Mouse (Mus musculus) brain, embryonic 14.5 days (tissue): Measurements from ENCODE around the gene Kmt2e.

Experiments used
- CTCF ChIP-seq: fragments of 200-500 bp; IDR thresholded peaks from 2 replicates; pipeline ENCODE4 v1.5.1; 2012; ENCODE audit warnings: inconsistent platforms, mild to moderate bottlenecking, moderate library complexity, borderline replicate concordance; ENCODE audit not compliant: insufficient read depth, insufficient read length; ENCODE audit errors: extremely low read depth
- POLR2A ChIP-seq: fragments of 200-500 bp; IDR thresholded peaks from 2 replicates; pipeline ENCODE4 v1.6.1; 2012; ENCODE audit warnings: mild to moderate bottlenecking, inconsistent platforms, borderline replicate concordance; ENCODE audit not compliant: poor library complexity, insufficient read depth, insufficient read length, severe bottlenecking; ENCODE audit errors: extremely low read depth

- TF ChIP-seq CTCF: no peak
- no peak for TF ChIP-seq POLR2A
Measured at GRCm38 (mm10) chr5:23420410-23420809, 13.8 kb upstream of the Kmt2e start.
